Comparison of ENCODE assay signal across 15 mouse cellular contexts in the genomic region with DNA sequence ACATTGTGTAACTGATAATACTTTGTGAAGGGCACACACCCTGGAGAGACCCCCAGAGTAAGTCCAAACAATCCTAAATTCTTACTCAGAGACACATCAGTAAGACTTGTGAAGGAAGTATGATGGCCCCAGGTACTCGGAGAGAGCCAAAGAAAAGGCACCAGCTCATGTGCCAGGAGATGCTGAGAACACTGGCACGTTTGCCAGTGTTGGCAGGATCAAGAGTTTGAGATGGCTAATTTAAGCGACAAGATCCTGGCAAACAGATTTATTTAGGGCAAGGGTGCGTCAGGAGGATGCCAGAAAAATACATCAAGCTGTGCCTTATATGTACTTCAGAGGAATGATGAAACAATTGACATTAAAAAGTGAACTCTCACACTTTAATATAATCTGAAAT. TPM values are rescaled to one million over a fixed set of nuclear protein-coding genes. Genes with fewer than 3 reads are reported as not detected.
DNase-seq lines count a peak whose midpoint lies in the region; ATAC-seq lines count a peak whose summit lies in the region.
"Had no signal": no experiment of that assay in that cellular context is flagged by ENCODE, and none has a peak within 500 bp of the region (broad histone marks: within the 10 kb centered on the region; RNA-seq: fewer than 3 reads in every experiment).

No protein-coding gene starts in this region.

- no peak overlapping the region for H3K4me2 ChIP-seq in forebrain, embryonic 14.5 days (ENCODE audit: low read length)
- H3K4me2 ChIP-seq in forebrain, embryonic 12.5 days: no peak overlapping the region
- H3K4me2 ChIP-seq in midbrain, embryonic 11.5 days: no peak overlapping the region
- H3K4me2 ChIP-seq: embryonic facial prominence, embryonic 12.5 days; heart, embryonic 15.5 days had no signal

- H3K9me3 ChIP-seq in forebrain, embryonic 14.5 days (replicated peaks; ENCODE audit: control insufficient read depth, low read length): no peaks in the 10 kb centered on the region
- no peaks in the 10 kb centered on the region for H3K9me3 ChIP-seq in forebrain, embryonic 12.5 days
- H3K9me3 ChIP-seq in midbrain, embryonic 11.5 days (ENCODE audit: control insufficient read depth, low read length): no peaks in the 10 kb centered on the region
- H3K9me3 ChIP-seq: embryonic facial prominence, embryonic 12.5 days; heart, embryonic 15.5 days had no signal

- no peaks in the 10 kb centered on the region for H3K27me3 ChIP-seq in forebrain, embryonic 14.5 days (replicated peaks; ENCODE audit: control insufficient read depth, insufficient read depth, low read length)
- H3K27me3 ChIP-seq in forebrain, embryonic 12.5 days: no peaks in the 10 kb centered on the region
- H3K27me3 ChIP-seq in midbrain, embryonic 11.5 days (ENCODE audit: control insufficient read depth, insufficient read depth, low read length): no peaks in the 10 kb centered on the region
- H3K27me3 ChIP-seq: embryonic facial prominence, embryonic 12.5 days; heart, embryonic 15.5 days had no signal

- intact Hi-C loops in heart, postnatal 25 days (cut with DNase I): loop anchor here (10.0 kb wide), 1 partner anchor 190 kb away; no protein-coding TSS in a partner anchor
- intact Hi-C loops in heart, postnatal 10 days (cut with DNase I): no loop called here

- peak; percentile 59 for DNase-seq in forebrain, embryonic 14.5 days (ENCODE audit: low spot score)
- DNase-seq in heart, adult 9 months (ENCODE audit: low spot score in 2 of 2): peak; percentile 45 to 61
- no peak for DNase-seq in heart, postnatal 25 days (ENCODE audit: low spot score)
- peak; percentile 86 for DNase-seq in cerebellum, adult 9-11 months
- DNase-seq in heart, postnatal 10 days: peak; percentile 48 to 62
- DNase-seq in midbrain, embryonic 11.5 days (ENCODE audit: low spot score, missing footprints): no peak
- DNase-seq in embryo, embryonic 10.5 days (ENCODE audit: low spot score): no peak
- DNase-seq: adrenal gland, postnatal 10 days; kidney, adult 8-10 months; lung, postnatal 10 days; thymus, adult 18-20 months had no signal

- peak; percentile 81; the same call in 1 of the 2 replicates for ATAC-seq in forebrain, embryonic 14.5 days
- no peak for ATAC-seq in forebrain, embryonic 12.5 days (ENCODE audit: low FRiP score)
- no peak for ATAC-seq in midbrain, embryonic 11.5 days (ENCODE audit: low FRiP score)

- H3K4me1 ChIP-seq in forebrain, embryonic 14.5 days (ENCODE audit: control insufficient read depth, insufficient read depth, low read length): no peaks in the 10 kb centered on the region
- no peaks in the 10 kb centered on the region for H3K4me1 ChIP-seq in forebrain, embryonic 12.5 days
- no peaks in the 10 kb centered on the region for H3K4me1 ChIP-seq in midbrain, embryonic 11.5 days (ENCODE audit: control insufficient read depth, insufficient read depth, low read length)
- H3K4me1 ChIP-seq: embryonic facial prominence, embryonic 12.5 days; heart, embryonic 15.5 days had no signal

- 44% methylated on average over 4 of the region's 4 CpGs for WGBS in forebrain, embryonic 14.5 days
- 66% methylated on average over 4 of the region's 4 CpGs for WGBS in forebrain, embryonic 12.5 days
- WGBS in midbrain, embryonic 11.5 days: 68% methylated on average over 4 of the region's 4 CpGs

- H3K9ac ChIP-seq in forebrain, embryonic 14.5 days (ENCODE audit: low read length): no peak overlapping the region
- no peak overlapping the region for H3K9ac ChIP-seq in forebrain, embryonic 12.5 days
- no peak overlapping the region for H3K9ac ChIP-seq in midbrain, embryonic 11.5 days (ENCODE audit: low read length)
- H3K9ac ChIP-seq: embryonic facial prominence, embryonic 12.5 days; heart, embryonic 15.5 days; liver, embryonic 14.5 days had no signal

- no peak overlapping the region for H3K4me3 ChIP-seq in forebrain, embryonic 14.5 days (ENCODE audit: low read depth, low read length)
- H3K4me3 ChIP-seq in forebrain, embryonic 12.5 days (replicated peaks): no peak overlapping the region
- H3K4me3 ChIP-seq in midbrain, embryonic 11.5 days (ENCODE audit: low read depth, low read length): no peak overlapping the region
- H3K4me3 ChIP-seq: embryonic facial prominence, embryonic 12.5 days; heart, embryonic 15.5 days had no signal

- no peak overlapping the region for H3K27ac ChIP-seq in forebrain, embryonic 14.5 days (ENCODE audit: low read depth, low read length)
- no peak overlapping the region for H3K27ac ChIP-seq in forebrain, embryonic 12.5 days
- no peak overlapping the region for H3K27ac ChIP-seq in midbrain, embryonic 11.5 days (ENCODE audit: low read depth, low read length)
- H3K27ac ChIP-seq: embryonic facial prominence, embryonic 12.5 days; heart, embryonic 15.5 days; liver, embryonic 14.5 days had no signal

- H3K36me3 ChIP-seq in forebrain, embryonic 14.5 days (ENCODE audit: control insufficient read depth, insufficient read depth, low read length): no peaks in the 10 kb centered on the region
- no peaks in the 10 kb centered on the region for H3K36me3 ChIP-seq in forebrain, embryonic 12.5 days (replicated peaks)
- no peaks in the 10 kb centered on the region for H3K36me3 ChIP-seq in midbrain, embryonic 11.5 days (ENCODE audit: control insufficient read depth, insufficient read depth, low read length)
- H3K36me3 ChIP-seq: embryonic facial prominence, embryonic 12.5 days; heart, embryonic 15.5 days had no signal

RNA-seq across cellular contexts. Expression of a gene that starts 6.1 kb away (rescaled TPM):
- 177 and 207 TPM in 2 replicates for polyA plus RNA-seq in forebrain, embryonic 14.5 days (2014; fragmentation: Nextera tagmentation; extraction: Ambion mirVana)
- 152 and 163 TPM in 2 replicates for polyA plus RNA-seq in forebrain, embryonic 12.5 days (2016; fragmentation: Nextera tagmentation; extraction: Ambion mirVana)
- total RNA-seq in heart, postnatal 25 days (2021): 10 to 100 TPM; 41.6 to 43.3 TPM
- total RNA-seq in heart, postnatal 10 days (2021): 10 to 100 TPM; 55.1 to 56.9 TPM
- polyA plus RNA-seq in midbrain, embryonic 11.5 days (2014; fragmentation: Nextera tagmentation; extraction: Ambion mirVana): 145 and 174 TPM in 2 replicates

RNA-seq across cellular contexts. Expression of a gene that starts 32.9 kb away (rescaled TPM):
- polyA plus RNA-seq in forebrain, embryonic 14.5 days (2014; fragmentation: Nextera tagmentation; extraction: Ambion mirVana): 4.5 and 4.7 TPM in 2 replicates
- 7.8 and 8.7 TPM in 2 replicates for polyA plus RNA-seq in forebrain, embryonic 12.5 days (2016; fragmentation: Nextera tagmentation; extraction: Ambion mirVana)
- 10 to 100 TPM; 26.0 to 28.9 TPM for total RNA-seq in heart, postnatal 25 days (2021)
- 10 to 100 TPM; 34.3 to 36.6 TPM for total RNA-seq in heart, postnatal 10 days (2021)
- 15.8 and 17.6 TPM in 2 replicates for polyA plus RNA-seq in midbrain, embryonic 11.5 days (2014; fragmentation: Nextera tagmentation; extraction: Ambion mirVana)

Comparison
In these comparisons a context has a peak if more than half of its experiments do, and no peak if none do; other contexts are left out.
1. DNase-seq: peak in forebrain, embryonic 14.5 days (single experiment), heart, adult 9 months (2 of 2), cerebellum, adult 9-11 months (single experiment) and heart, postnatal 10 days (2 of 2); none in heart, postnatal 25 days (single experiment), midbrain, embryonic 11.5 days (single experiment) and embryo, embryonic 10.5 days (single experiment).